Mouse (Mus musculus): ENCODE results near the gene Tex11.

GRCm38 (mm10) chrX:100797370-100797769, 262.1 kb downstream of the Tex11 start:
- no peak for TF ChIP-seq POLR2A (IDR thresholded peaks at IDR 0.05; ENCODE audit: borderline replicate concordance, extremely low read depth, insufficient read depth, insufficient read length, poor library complexity, severe bottlenecking)
- no peak for TF ChIP-seq CTCF (IDR thresholded peaks at IDR 0.05; ENCODE audit: borderline replicate concordance, extremely low read depth, insufficient read depth, insufficient read length)

All from brain, embryonic 14.5 days (tissue).